Mouse (Mus musculus): ENCODE measurements around the gene Slc5a1. TPM values are rescaled to one million over a fixed set of nuclear protein-coding genes. Genes with fewer than 3 reads are reported as not detected.
A peak's percentile ranks its signal among the peaks of the same experiment; 100 is the strongest.

Slc5a1 gene
- polyA plus RNA-seq, 1 experiment from 2014 or later, result 14.1 TPM

DNA sequence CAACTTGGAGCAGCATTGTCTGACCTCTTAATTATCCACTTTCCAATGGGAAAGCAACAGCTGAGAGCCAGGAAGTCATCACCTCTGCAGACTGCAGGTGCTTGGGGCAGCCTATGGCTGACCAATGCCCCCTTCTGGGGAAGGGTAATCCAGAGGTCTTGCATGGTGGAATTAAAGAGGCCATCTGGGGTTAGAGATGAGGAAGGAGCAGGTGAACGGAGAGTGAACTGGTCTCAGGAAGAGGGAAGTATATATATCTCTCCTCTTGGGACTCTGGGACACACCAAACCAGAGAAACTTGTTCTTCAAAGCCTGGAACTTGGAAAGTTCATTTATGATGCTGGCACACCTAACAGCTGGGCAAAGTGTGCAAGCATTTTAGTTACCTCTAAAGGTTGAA, 857 bp downstream of the Slc5a1 start:
- Histone ChIP-seq H3K9me3 (replicated peaks; ENCODE audit: control insufficient read depth, low read length) (no peaks in the 10 kb centered on the region), H3K4me2 (ENCODE audit: low read depth, low read length) (peak overlapping the region; percentile 37; the same call in 1 of the 2 replicates), H3K9ac (ENCODE audit: low read length) (no peak overlapping the region; the same call in 1 of the 2 replicates), H3K27me3 (ENCODE audit: control insufficient read depth, insufficient read depth, low read length) (peaks cover 11% of the 10 kb centered on the region; the same call in 1 of the 2 replicates), H3K36me3 (ENCODE audit: control insufficient read depth, insufficient read depth, low read length) (no peaks in the 10 kb centered on the region), H3K27ac (ENCODE audit: low read length) (peak overlapping the region; percentile 12; the same call in 1 of the 2 replicates), H3K4me1 (ENCODE audit: control insufficient read depth, insufficient read depth, low read length) (no peaks in the 10 kb centered on the region), H3K4me3 (replicated peaks; ENCODE audit: low read length) (peak overlapping the region; percentile 26)
- WGBS, result 27% methylated on average over 1 of the region's 1 CpGs
- no peak for ATAC-seq (ENCODE audit: insufficient read depth, low FRiP score)

DNA sequence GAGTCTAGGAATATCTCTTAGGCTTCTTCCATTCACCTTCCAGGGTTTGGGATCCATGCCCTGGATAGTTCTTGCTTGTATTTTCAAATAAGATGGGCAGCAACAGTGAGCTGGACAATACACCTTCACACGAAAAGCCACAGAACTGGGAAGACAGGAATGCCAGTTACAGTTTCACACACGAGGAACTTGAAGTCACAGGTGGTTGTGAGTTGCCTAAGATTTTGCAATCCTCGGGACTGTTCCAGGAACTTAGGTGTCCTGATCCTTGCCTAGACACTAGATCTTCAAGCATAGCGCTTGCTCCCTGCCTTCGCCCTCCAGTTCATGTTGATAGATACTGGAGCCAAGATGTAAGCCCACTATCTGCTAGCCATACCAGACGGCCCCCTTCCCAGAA, 1.6 kb downstream of the Slc5a1 start:
- 0 out of 2 replicates have a peak overlapping the region, but pooled peaks have one; percentile 7 for H3K4me2 ChIP-seq (ENCODE audit: low read depth, low read length)
- no peaks in the 10 kb centered on the region for H3K4me1 ChIP-seq (ENCODE audit: control insufficient read depth, insufficient read depth, low read length)
- H3K9ac ChIP-seq (ENCODE audit: low read length), result no peak overlapping the region
- no peak overlapping the region for H3K4me3 ChIP-seq (replicated peaks; ENCODE audit: low read length)
- H3K27me3 ChIP-seq (ENCODE audit: control insufficient read depth, insufficient read depth, low read length), result peaks cover 11% of the 10 kb centered on the region; the same call in 1 of the 2 replicates
- H3K9me3 ChIP-seq (replicated peaks; ENCODE audit: control insufficient read depth, low read length), result no peaks in the 10 kb centered on the region
- H3K36me3 ChIP-seq (ENCODE audit: control insufficient read depth, insufficient read depth, low read length), result no peaks in the 10 kb centered on the region
- WGBS, result 70% methylated on average over 6 of the region's 6 CpGs
- no peak for ATAC-seq (ENCODE audit: insufficient read depth, low FRiP score)
- H3K27ac ChIP-seq (ENCODE audit: low read length), result no peak overlapping the region

DNA sequence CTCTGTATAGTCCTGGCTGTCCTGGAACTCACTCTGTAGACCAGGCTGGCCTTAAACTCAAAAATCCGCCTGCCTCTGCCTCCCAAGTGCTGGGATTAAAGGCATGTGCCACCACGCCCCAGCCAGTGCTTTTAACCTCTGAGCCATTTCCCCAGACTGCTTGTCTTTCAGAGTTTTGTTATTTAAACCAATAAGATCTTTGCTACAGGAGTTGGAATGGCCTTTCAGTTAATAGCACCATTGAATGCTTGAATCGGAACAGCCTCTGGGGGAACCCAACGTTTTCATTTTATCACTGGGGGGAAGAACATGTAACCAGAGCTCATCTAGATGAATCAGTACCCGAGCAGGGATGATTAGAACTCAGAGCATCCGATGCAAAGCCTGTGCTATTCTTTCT, 3.0 kb downstream of the Slc5a1 start:
- no peaks in the 10 kb centered on the region for H3K4me1 ChIP-seq (ENCODE audit: control insufficient read depth, insufficient read depth, low read length)
- no peak overlapping the region for H3K9ac ChIP-seq (ENCODE audit: low read length)
- no peaks in the 10 kb centered on the region for H3K9me3 ChIP-seq (replicated peaks; ENCODE audit: control insufficient read depth, low read length)
- WGBS, result 76% methylated on average over 6 of the region's 6 CpGs
- no peak overlapping the region for H3K4me2 ChIP-seq (ENCODE audit: low read depth, low read length)
- H3K36me3 ChIP-seq (ENCODE audit: control insufficient read depth, insufficient read depth, low read length), result no peaks in the 10 kb centered on the region
- H3K27ac ChIP-seq (ENCODE audit: low read length), result no peak overlapping the region
- no peak overlapping the region for H3K4me3 ChIP-seq (replicated peaks; ENCODE audit: low read length)
- no peak for ATAC-seq (ENCODE audit: insufficient read depth, low FRiP score)
- H3K27me3 ChIP-seq (ENCODE audit: control insufficient read depth, insufficient read depth, low read length), result peaks cover 11% of the 10 kb centered on the region; the same call in 1 of the 2 replicates

DNA sequence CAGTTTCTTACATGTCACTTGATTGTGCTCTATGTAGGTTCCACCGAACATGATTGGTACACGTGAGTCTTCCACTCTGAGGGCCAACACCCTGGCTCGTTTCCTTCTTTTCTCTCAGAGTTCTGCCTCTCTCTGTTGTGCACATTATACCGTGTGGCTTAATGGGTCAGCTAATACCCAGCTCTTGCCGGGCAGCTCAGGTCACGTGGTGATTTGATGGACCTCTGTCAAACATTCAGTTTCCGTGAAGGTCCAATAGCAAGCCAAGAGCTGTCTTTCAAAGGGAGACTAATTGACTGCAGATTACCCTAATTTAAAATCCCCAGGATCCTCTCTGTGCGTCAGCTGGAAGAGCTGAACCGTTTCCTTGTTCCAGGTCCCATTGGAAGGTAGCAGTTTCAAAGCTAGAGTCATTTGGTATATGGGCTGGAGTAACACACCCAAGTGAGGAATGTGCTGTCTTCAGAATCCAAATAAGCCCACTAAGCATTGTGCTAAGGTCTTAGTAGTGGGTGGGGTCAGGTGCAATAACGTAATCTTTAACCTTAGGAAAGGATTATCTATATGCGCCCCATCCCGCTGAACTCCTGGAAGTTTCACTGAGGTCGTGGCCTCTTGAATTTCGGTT, 3.9 kb downstream of the Slc5a1 start:
- no peaks in the 10 kb centered on the region for H3K9me3 ChIP-seq (replicated peaks; ENCODE audit: control insufficient read depth, low read length)
- no peak overlapping the region for H3K4me2 ChIP-seq (ENCODE audit: low read depth, low read length)
- H3K36me3 ChIP-seq (ENCODE audit: control insufficient read depth, insufficient read depth, low read length), result no peaks in the 10 kb centered on the region
- H3K4me1 ChIP-seq (ENCODE audit: control insufficient read depth, insufficient read depth, low read length), result no peaks in the 10 kb centered on the region
- H3K9ac ChIP-seq (ENCODE audit: low read length), result no peak overlapping the region
- WGBS, result 70% methylated on average over 14 of the region's 14 CpGs
- peaks cover 11% of the 10 kb centered on the region; the same call in 1 of the 2 replicates for H3K27me3 ChIP-seq (ENCODE audit: control insufficient read depth, insufficient read depth, low read length)
- ATAC-seq (ENCODE audit: insufficient read depth, low FRiP score), result no peak
- H3K4me3 ChIP-seq (replicated peaks; ENCODE audit: low read length), result no peak overlapping the region
- H3K27ac ChIP-seq (ENCODE audit: low read length), result no peak overlapping the region

DNA sequence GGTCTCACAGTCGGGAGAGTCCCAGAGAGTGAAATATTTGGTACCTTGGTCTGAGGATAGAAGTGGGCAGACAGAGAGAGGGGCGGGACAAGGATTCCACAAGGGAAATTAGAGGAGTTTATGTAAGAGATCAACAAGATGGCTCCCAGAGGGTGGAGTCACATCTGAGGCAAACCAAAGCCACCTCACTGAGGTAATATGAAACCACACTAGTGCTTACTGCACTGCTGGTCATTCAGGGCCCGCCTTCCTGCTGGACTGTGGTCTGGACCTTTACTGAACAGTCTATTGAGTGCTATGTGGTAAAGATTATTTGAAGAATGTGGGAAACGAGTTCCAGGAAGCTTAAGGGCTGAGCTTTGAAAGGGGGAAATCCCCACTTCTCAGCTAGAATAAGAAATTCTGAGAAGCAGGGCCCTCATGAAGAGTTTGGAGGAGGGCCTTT, 17.9 kb downstream of the Slc5a1 start:
- 46% methylated on average over 4 of the region's 4 CpGs for WGBS

DNA sequence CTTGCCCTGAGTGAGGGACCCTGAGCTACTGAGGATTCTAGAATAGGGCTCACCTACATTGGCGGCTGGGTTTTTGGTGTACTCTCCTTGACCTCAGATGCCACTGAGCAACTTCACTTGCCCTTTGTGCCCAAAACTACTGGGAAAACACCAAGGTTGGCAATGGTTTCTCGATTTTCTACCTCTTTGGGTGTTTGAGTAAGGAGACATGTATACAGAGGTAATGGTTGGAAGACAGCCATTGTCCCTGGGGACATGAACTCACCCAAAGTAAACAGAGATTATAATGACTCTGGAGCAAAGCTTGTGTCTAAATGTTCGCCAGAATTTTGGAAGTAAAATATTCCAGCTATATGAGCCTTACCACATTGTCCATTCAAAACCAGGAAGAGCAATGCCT, 19.6 kb downstream of the Slc5a1 start:
- no peak for ATAC-seq (ENCODE audit: insufficient read depth, low FRiP score)

More for the DNA sequence above, 17.9 kb downstream of the Slc5a1 start:
- no peak overlapping the region for H3K4me2 ChIP-seq (ENCODE audit: low read depth, low read length)
- H3K9me3 ChIP-seq (replicated peaks; ENCODE audit: control insufficient read depth, low read length), result no peaks in the 10 kb centered on the region
- no peak overlapping the region for H3K9ac ChIP-seq (ENCODE audit: low read length)
- H3K36me3 ChIP-seq (ENCODE audit: control insufficient read depth, insufficient read depth, low read length), result no peaks in the 10 kb centered on the region
- H3K4me1 ChIP-seq (ENCODE audit: control insufficient read depth, insufficient read depth, low read length), result no peaks in the 10 kb centered on the region
- H3K4me3 ChIP-seq (replicated peaks; ENCODE audit: low read length), result no peak overlapping the region
- no peaks in the 10 kb centered on the region for H3K27me3 ChIP-seq (ENCODE audit: control insufficient read depth, insufficient read depth, low read length)
- H3K27ac ChIP-seq (ENCODE audit: low read length), result no peak overlapping the region
- ATAC-seq (ENCODE audit: insufficient read depth, low FRiP score), result no peak

DNA sequence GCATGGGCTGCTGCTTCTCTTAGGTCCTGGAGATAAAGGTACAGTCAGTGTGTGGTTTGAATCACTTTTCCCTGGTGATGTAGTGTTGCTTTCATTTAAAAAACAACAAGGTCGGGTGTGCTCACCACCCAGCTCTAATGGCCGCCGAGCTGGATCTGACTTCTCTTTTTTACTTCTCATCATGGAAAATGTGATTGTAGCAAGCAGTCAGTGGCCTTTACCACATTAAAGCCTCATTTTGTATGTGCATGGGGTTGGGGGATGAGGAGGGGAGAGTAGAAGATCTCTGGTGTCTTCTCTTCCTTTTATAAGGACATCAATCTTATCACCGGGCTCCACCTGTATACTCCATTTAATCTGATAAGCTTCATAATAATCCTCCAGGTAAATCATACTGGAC, 21.3 kb downstream of the Slc5a1 start:
- Histone ChIP-seq H3K9me3 (replicated peaks; ENCODE audit: control insufficient read depth, low read length) (no peaks in the 10 kb centered on the region), H3K9ac (ENCODE audit: low read length) (no peak overlapping the region), H3K4me1 (ENCODE audit: control insufficient read depth, insufficient read depth, low read length) (no peaks in the 10 kb centered on the region), H3K4me2 (ENCODE audit: low read depth, low read length) (no peak overlapping the region), H3K4me3 (replicated peaks; ENCODE audit: low read length) (no peak overlapping the region), H3K27me3 (ENCODE audit: control insufficient read depth, insufficient read depth, low read length) (no peaks in the 10 kb centered on the region), H3K27ac (ENCODE audit: low read length) (no peak overlapping the region), H3K36me3 (ENCODE audit: control insufficient read depth, insufficient read depth, low read length) (no peaks in the 10 kb centered on the region)
- no peak for ATAC-seq (ENCODE audit: insufficient read depth, low FRiP score)
- 81% methylated on average over 4 of the region's 4 CpGs for WGBS

More for the DNA sequence above, 19.6 kb downstream of the Slc5a1 start:
- Histone ChIP-seq H3K9ac (ENCODE audit: low read length) (no peak overlapping the region), H3K4me2 (ENCODE audit: low read depth, low read length) (no peak overlapping the region), H3K4me1 (ENCODE audit: control insufficient read depth, insufficient read depth, low read length) (no peaks in the 10 kb centered on the region), H3K9me3 (replicated peaks; ENCODE audit: control insufficient read depth, low read length) (no peaks in the 10 kb centered on the region), H3K36me3 (ENCODE audit: control insufficient read depth, insufficient read depth, low read length) (no peaks in the 10 kb centered on the region), H3K27me3 (ENCODE audit: control insufficient read depth, insufficient read depth, low read length) (no peaks in the 10 kb centered on the region), H3K27ac (ENCODE audit: low read length) (no peak overlapping the region), H3K4me3 (replicated peaks; ENCODE audit: low read length) (no peak overlapping the region)
- WGBS, result 43% methylated on average over 3 of the region's 3 CpGs

DNA sequence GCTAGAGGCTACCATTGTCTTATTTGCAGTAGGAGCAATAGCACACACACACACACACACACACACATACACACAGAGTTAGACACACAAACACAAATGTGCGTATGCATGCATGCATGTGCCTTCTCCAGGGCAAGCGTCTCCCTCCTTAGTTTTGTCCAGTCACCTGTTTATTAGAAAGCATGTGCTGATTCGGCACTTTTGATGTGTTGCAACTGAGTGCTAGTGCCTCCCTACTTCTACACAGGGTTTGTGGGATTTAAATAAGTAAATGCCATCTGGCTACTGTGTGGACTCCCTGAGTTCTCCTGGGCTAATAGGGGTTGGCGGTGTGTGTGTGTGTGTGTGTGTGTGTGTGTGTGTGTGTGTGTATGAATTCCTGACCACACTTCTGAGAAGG, 30.1 kb downstream of the Slc5a1 start:
- 86% methylated on average over 4 of the region's 4 CpGs for WGBS
- H3K27me3 ChIP-seq (ENCODE audit: control insufficient read depth, insufficient read depth, low read length), result no peaks in the 10 kb centered on the region
- no peak overlapping the region for H3K27ac ChIP-seq (ENCODE audit: low read length)
- H3K36me3 ChIP-seq (ENCODE audit: control insufficient read depth, insufficient read depth, low read length), result no peaks in the 10 kb centered on the region
- no peaks in the 10 kb centered on the region for H3K4me1 ChIP-seq (ENCODE audit: control insufficient read depth, insufficient read depth, low read length)
- no peak overlapping the region for H3K4me3 ChIP-seq (replicated peaks; ENCODE audit: low read length)
- no peaks in the 10 kb centered on the region for H3K9me3 ChIP-seq (replicated peaks; ENCODE audit: control insufficient read depth, low read length)
- ATAC-seq (ENCODE audit: insufficient read depth, low FRiP score), result no peak
- H3K4me2 ChIP-seq (ENCODE audit: low read depth, low read length), result no peak overlapping the region
- H3K9ac ChIP-seq (ENCODE audit: low read length), result no peak overlapping the region

DNA sequence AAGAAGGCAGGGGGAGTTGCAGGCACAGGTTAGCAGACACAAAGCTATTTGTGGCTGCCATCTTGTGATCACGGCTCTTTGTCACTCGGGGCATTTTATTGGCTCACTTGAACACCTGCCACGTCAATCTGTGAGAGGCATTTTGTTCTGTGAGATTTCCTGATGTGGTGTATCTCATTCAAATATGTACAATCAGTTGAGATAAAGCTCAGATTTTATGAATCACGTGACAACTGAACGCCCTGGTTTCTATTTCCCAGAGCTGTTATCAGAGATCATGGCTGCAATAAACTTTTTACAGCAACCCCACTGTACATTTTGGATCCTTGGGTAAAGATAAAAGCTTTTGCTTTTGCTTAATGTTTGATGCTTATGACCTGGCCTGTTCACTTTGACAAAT, 31.6 kb downstream of the Slc5a1 start:
- Histone ChIP-seq H3K4me2 (ENCODE audit: low read depth, low read length) (no peak overlapping the region), H3K36me3 (ENCODE audit: control insufficient read depth, insufficient read depth, low read length) (no peaks in the 10 kb centered on the region), H3K9ac (ENCODE audit: low read length) (no peak overlapping the region), H3K4me1 (ENCODE audit: control insufficient read depth, insufficient read depth, low read length) (no peaks in the 10 kb centered on the region), H3K27me3 (ENCODE audit: control insufficient read depth, insufficient read depth, low read length) (no peaks in the 10 kb centered on the region), H3K4me3 (replicated peaks; ENCODE audit: low read length) (no peak overlapping the region), H3K9me3 (replicated peaks; ENCODE audit: control insufficient read depth, low read length) (no peaks in the 10 kb centered on the region), H3K27ac (ENCODE audit: low read length) (no peak overlapping the region)
- ATAC-seq (ENCODE audit: insufficient read depth, low FRiP score), result no peak
- WGBS, result 71% methylated on average over 5 of the region's 5 CpGs
